Mouse (Mus musculus): ENCODE results near the gene Rrp1b. TPM values are rescaled to one million over a fixed set of nuclear protein-coding genes. Genes with fewer than 3 reads are reported as not detected.
"Not testable (repeated sequence)": the region's sequence is repeated elsewhere in the genome, so short reads cannot be mapped to it uniquely, and the experiment has no call there.

Rrp1b gene
- total and polyA plus RNA-seq, 3 experiments, result 4.8 to 10.3 (median 7.9) TPM

- H3K79me2 ChIP-seq (replicated peaks; ENCODE audit: control insufficient read depth, insufficient read depth, low read length), result no peaks in the 10 kb centered on the region
- H3K36me3 ChIP-seq (ENCODE audit: control insufficient read depth, insufficient read depth, low read length), result no peaks in the 10 kb centered on the region
- WGBS, result 60% methylated on average over 4 of the region's 4 CpGs
- no peak overlapping the region for H3K4me3 ChIP-seq
- no peaks in the 10 kb centered on the region for H3K4me1 ChIP-seq (ENCODE audit: control insufficient read depth, insufficient read depth, low read length)
- no peak for DNase-seq
- intact Hi-C loops (cut with DNase I), result loop anchor here (1.0 to 10.0 kb wide), 3 partner anchors 68 to 420 kb away; no protein-coding TSS in a partner anchor
- TF ChIP-seq CTCF (IDR thresholded peaks at IDR 0.05) (no peak), POLR2A (IDR thresholded peaks at IDR 0.05; ENCODE audit: insufficient read depth, low read depth, low read length) (no peak), EP300 (IDR thresholded peaks at IDR 0.05; ENCODE audit: insufficient read depth, low read depth, low read length) (no peak)
- H3K9ac ChIP-seq (ENCODE audit: low read depth, low read length), result no peak overlapping the region
- H3K27me3 ChIP-seq (ENCODE audit: control insufficient read depth, insufficient read depth, low read length), result no peaks in the 10 kb centered on the region
- no peak overlapping the region for H3K27ac ChIP-seq
Observed at GRCm38 (mm10) chr17:32074658-32075057, 38.8 kb downstream of the Rrp1b start.

GRCm38 (mm10) chr17:32075164-32075563 is 39.3 kb downstream of the Rrp1b start:
- peak; percentile 47 to 66 for DNase-seq
- Histone ChIP-seq H3K4me1 (ENCODE audit: control insufficient read depth, insufficient read depth, low read length) (no peaks in the 10 kb centered on the region), H3K79me2 (replicated peaks; ENCODE audit: control insufficient read depth, insufficient read depth, low read length) (no peaks in the 10 kb centered on the region), H3K27me3 (ENCODE audit: control insufficient read depth, insufficient read depth, low read length) (no peaks in the 10 kb centered on the region), H3K36me3 (ENCODE audit: control insufficient read depth, insufficient read depth, low read length) (no peaks in the 10 kb centered on the region), H3K27ac (no peak overlapping the region), H3K4me3 (no peak overlapping the region), H3K9ac (ENCODE audit: low read depth, low read length) (no peak overlapping the region)
- 4% methylated on average over 2 of the region's 2 CpGs for WGBS
- TF ChIP-seq CTCF (IDR thresholded peaks at IDR 0.05) (peak; percentile 77), POLR2A (IDR thresholded peaks at IDR 0.05; ENCODE audit: insufficient read depth, low read depth, low read length) (no peak), EP300 (IDR thresholded peaks at IDR 0.05; ENCODE audit: insufficient read depth, low read depth, low read length) (0 out of 2 replicates have a peak, but pooled peaks have one; percentile 72)
- intact Hi-C loops (cut with DNase I), result loop anchor here (1.0 to 10.0 kb wide), 3 partner anchors 68 to 420 kb away; no protein-coding TSS in a partner anchor

GRCm38 (mm10) chr17:32083351-32083750 is 47.5 kb downstream of the Rrp1b start:
- no peaks in the 10 kb centered on the region for H3K27me3 ChIP-seq (ENCODE audit: control insufficient read depth, insufficient read depth, low read length)
- no peak for DNase-seq
- H3K9ac ChIP-seq (ENCODE audit: low read depth, low read length), result no peak overlapping the region
- H3K4me3 ChIP-seq, result no peak overlapping the region
- TF ChIP-seq EP300 (IDR thresholded peaks at IDR 0.05; ENCODE audit: insufficient read depth, low read depth, low read length) (no peak), CTCF (IDR thresholded peaks at IDR 0.05) (no peak), POLR2A (IDR thresholded peaks at IDR 0.05; ENCODE audit: insufficient read depth, low read depth, low read length) (no peak)
- no peaks in the 10 kb centered on the region for H3K79me2 ChIP-seq (replicated peaks; ENCODE audit: control insufficient read depth, insufficient read depth, low read length)
- H3K4me1 ChIP-seq (ENCODE audit: control insufficient read depth, insufficient read depth, low read length), result no peaks in the 10 kb centered on the region
- intact Hi-C loops (cut with DNase I), result no loop called here
- 91% methylated on average over 2 of the region's 2 CpGs for WGBS
- H3K27ac ChIP-seq, result no peak overlapping the region
- no peaks in the 10 kb centered on the region for H3K36me3 ChIP-seq (ENCODE audit: control insufficient read depth, insufficient read depth, low read length)

GRCm38 (mm10) chr17:32087069-32087468 is 51.2 kb downstream of the Rrp1b start:
- Histone ChIP-seq H3K27me3 (ENCODE audit: control insufficient read depth, insufficient read depth, low read length) (no peaks in the 10 kb centered on the region), H3K27ac (no peak overlapping the region), H3K79me2 (replicated peaks; ENCODE audit: control insufficient read depth, insufficient read depth, low read length) (no peaks in the 10 kb centered on the region), H3K4me3 (no peak overlapping the region), H3K4me1 (ENCODE audit: control insufficient read depth, insufficient read depth, low read length) (peaks cover 3% of the 10 kb centered on the region), H3K9ac (ENCODE audit: low read depth, low read length) (no peak overlapping the region), H3K36me3 (ENCODE audit: control insufficient read depth, insufficient read depth, low read length) (no peaks in the 10 kb centered on the region)
- intact Hi-C loops (cut with DNase I), result loop anchor here (5.0 kb wide), 1 partner anchor 40 kb away; no protein-coding TSS in a partner anchor
- no peak for DNase-seq
- no peak for TF ChIP-seq CTCF (IDR thresholded peaks at IDR 0.05)
- TF ChIP-seq EP300 (IDR thresholded peaks at IDR 0.05; ENCODE audit: insufficient read depth, low read depth, low read length), result no peak
- no peak for TF ChIP-seq POLR2A (IDR thresholded peaks at IDR 0.05; ENCODE audit: insufficient read depth, low read depth, low read length)
- WGBS, result 97% methylated on average over 2 of the region's 2 CpGs

GRCm38 (mm10) chr17:32091032-32091363 is 55.1 kb downstream of the Rrp1b start:
- intact Hi-C loops (cut with DNase I), result no loop called here
- Histone ChIP-seq H3K27me3 (ENCODE audit: control insufficient read depth, insufficient read depth, low read length) (no peaks in the 10 kb centered on the region), H3K4me3 (peak overlapping the region; percentile 26; the same call in 1 of the 2 replicates), H3K27ac (peak overlapping the region; percentile 28), H3K9ac (ENCODE audit: low read depth, low read length) (0 out of 2 replicates have a peak overlapping the region, but pooled peaks have one; percentile 19), H3K4me1 (ENCODE audit: control insufficient read depth, insufficient read depth, low read length) (peaks cover 3% of the 10 kb centered on the region), H3K36me3 (ENCODE audit: control insufficient read depth, insufficient read depth, low read length) (no peaks in the 10 kb centered on the region), H3K79me2 (replicated peaks; ENCODE audit: control insufficient read depth, insufficient read depth, low read length) (no peaks in the 10 kb centered on the region)
- TF ChIP-seq CTCF (IDR thresholded peaks at IDR 0.05) (no peak), POLR2A (IDR thresholded peaks at IDR 0.05; ENCODE audit: insufficient read depth, low read depth, low read length) (no peak; the same call in 1 of the 2 replicates), EP300 (IDR thresholded peaks at IDR 0.05; ENCODE audit: insufficient read depth, low read depth, low read length) (no peak)
- WGBS, result 6% methylated on average over 1 of the region's 1 CpGs
- DNase-seq, result no peak

- H3K4me1 ChIP-seq (ENCODE audit: control insufficient read depth, insufficient read depth, low read length); H3K27ac ChIP-seq; H3K79me2 ChIP-seq (replicated peaks; ENCODE audit: control insufficient read depth, insufficient read depth, low read length); intact Hi-C loops (cut with DNase I); H3K27me3 ChIP-seq (ENCODE audit: control insufficient read depth, insufficient read depth, low read length); H3K36me3 ChIP-seq (ENCODE audit: control insufficient read depth, insufficient read depth, low read length): not testable (repeated sequence)
- DNase-seq, result peak; percentile 80 to 84
- TF ChIP-seq POLR2A (IDR thresholded peaks at IDR 0.05; ENCODE audit: insufficient read depth, low read depth, low read length), result peak; percentile 49; the same call in 1 of the 2 replicates
- H3K4me3 ChIP-seq, result peak overlapping the region; percentile 26; the same call in 1 of the 2 replicates
- 0 out of 2 replicates have a peak overlapping the region, but pooled peaks have one; percentile 19 for H3K9ac ChIP-seq (ENCODE audit: low read depth, low read length)
- WGBS, result 12% methylated on average over 15 of the region's 16 CpGs
Observed at GRCm38 (mm10) chr17:32091364-32092240, 55.7 kb downstream of the Rrp1b start.
